Mouse (Mus musculus) liver, embryonic 15.5 days (tissue): ENCODE data around the gene Zfp362. TPM values are rescaled to one million over a fixed set of nuclear protein-coding genes. Genes with fewer than 3 reads are reported as not detected.

ENCODE experiments used
- ATAC-seq: fragments of 200-750 bp; cut with Nextera tagmentation; 2 replicates; pipeline ENCODE4 v1.8.0; 2017; ENCODE audit warnings: moderate number of reproducible peaks, mild to moderate bottlenecking, moderate library complexity; ENCODE audit not compliant: insufficient read depth
- H3K27ac ChIP-seq: fragments of 300-500 bp; sonication (generic); replicated peaks from 2 replicates; pipeline ENCODE4 v1.5.1; 2015; ENCODE audit warnings: mild to moderate bottlenecking, inconsistent platforms
- H3K27me3 ChIP-seq: fragments of 300-500 bp; sonication (generic); 2 replicates; pipeline ENCODE4 v1.6.1; 2015; ENCODE audit warnings: mild to moderate bottlenecking, inconsistent platforms
- H3K36me3 ChIP-seq: fragments of 300-500 bp; sonication (generic); replicated peaks from 2 replicates; pipeline ENCODE4 v1.6.1; 2015; ENCODE audit warnings: moderate library complexity, mild to moderate bottlenecking, inconsistent platforms
- H3K4me1 ChIP-seq: fragments of 300-500 bp; sonication (generic); replicated peaks from 2 replicates; pipeline ENCODE4 v1.6.1; 2015; ENCODE audit warnings: inconsistent platforms
- H3K4me2 ChIP-seq: fragments of 300-500 bp; sonication (generic); 2 replicates; pipeline ENCODE4 v1.6.1; 2015; ENCODE audit warnings: moderate library complexity, mild to moderate bottlenecking, inconsistent platforms
- H3K4me3 ChIP-seq: fragments of 300-500 bp; sonication (generic); replicated peaks from 2 replicates; pipeline ENCODE4 v1.5.1; 2015; ENCODE audit warnings: mild to moderate bottlenecking, inconsistent platforms
- H3K9ac ChIP-seq: fragments of 300-500 bp; sonication (generic); 2 replicates; pipeline ENCODE4 v1.6.1; 2015; ENCODE audit warnings: moderate library complexity, mild to moderate bottlenecking, inconsistent platforms
- H3K9me3 ChIP-seq: fragments of 300-500 bp; sonication (generic); replicated peaks from 2 replicates; pipeline ENCODE4 v1.6.1; 2016; ENCODE audit warnings: inconsistent platforms
- WGBS: fragments of 180-500 bp; shearing (Covaris S2); methylation state at CpG from one replicate; pipeline ENCODE4 v1.1.7; 2015; ENCODE audit warnings: mixed read lengths; ENCODE audit not compliant: insufficient replicate concordance; 5-methylcytosine and 5-hydroxymethylcytosine counted together
- polyA plus RNA-seq: library from polyadenylated mRNA; unstranded; fragments of >200 nt; fragmentation: Nextera tagmentation; extraction: Ambion mirVana; gene quantifications from 2 replicates; pipeline ENCODE4 v1.2.1, GENCODE M21; 2015

Gene Zfp362
- polyA plus RNA-seq, 1 experiment from 2014 or later = 6.5 TPM

GRCm38 (mm10) chr4:128737825-128738610 is 67.8 kb downstream of the Zfp362 start:
- Histone ChIP-seq H3K4me3 (no peak overlapping the region), H3K9ac (no peak overlapping the region), H3K27me3 (no peaks in the 10 kb centered on the region), H3K36me3 (peaks cover 7% of the 10 kb centered on the region; the same call in 1 of the 2 replicates), H3K4me1 (peaks cover 46% of the 10 kb centered on the region), H3K27ac (no peak overlapping the region), H3K4me2 (no peak overlapping the region), H3K9me3 (no peaks in the 10 kb centered on the region)
- no peak for ATAC-seq
- WGBS = 76% methylated on average over 14 of the region's 14 CpGs

GRCm38 (mm10) chr4:128737137-128737589 is 68.7 kb downstream of the Zfp362 start:
- 79% methylated on average over 6 of the region's 6 CpGs for WGBS
- no peak overlapping the region for H3K4me2 ChIP-seq
- no peak overlapping the region for H3K27ac ChIP-seq
- no peak overlapping the region for H3K9ac ChIP-seq
- H3K36me3 ChIP-seq = peaks cover 7% of the 10 kb centered on the region; the same call in 1 of the 2 replicates
- no peak for ATAC-seq
- peaks cover 49% of the 10 kb centered on the region for H3K4me1 ChIP-seq
- H3K27me3 ChIP-seq = no peaks in the 10 kb centered on the region
- no peak overlapping the region for H3K4me3 ChIP-seq
- no peaks in the 10 kb centered on the region for H3K9me3 ChIP-seq

GRCm38 (mm10) chr4:128734721-128735671 is 70.8 kb downstream of the Zfp362 start:
- Histone ChIP-seq H3K27me3 (no peaks in the 10 kb centered on the region), H3K9ac (peak overlapping the region; percentile 6; the same call in 1 of the 2 replicates), H3K4me3 (no peak overlapping the region), H3K4me2 (no peak overlapping the region), H3K9me3 (no peaks in the 10 kb centered on the region), H3K4me1 (peaks cover 60% of the 10 kb centered on the region), H3K27ac (no peak overlapping the region), H3K36me3 (peaks cover 12% of the 10 kb centered on the region; the same call in 1 of the 2 replicates)
- 75% methylated on average over 18 of the region's 18 CpGs for WGBS
- no peak for ATAC-seq

- Histone ChIP-seq H3K27ac (peak overlapping the region; percentile 35), H3K9ac (peak overlapping the region; percentile 6; the same call in 1 of the 2 replicates), H3K9me3 (no peaks in the 10 kb centered on the region), H3K27me3 (no peaks in the 10 kb centered on the region), H3K36me3 (peaks cover 12% of the 10 kb centered on the region; the same call in 1 of the 2 replicates), H3K4me1 (peaks cover 67% of the 10 kb centered on the region), H3K4me2 (no peak overlapping the region), H3K4me3 (no peak overlapping the region)
- WGBS = 54% methylated on average over 5 of the region's 5 CpGs
- ATAC-seq = peak; percentile 82
These were observed 71.6 kb downstream of the Zfp362 start for GRCm38 (mm10) chr4:128734217-128734616.

- H3K9me3 ChIP-seq = no peaks in the 10 kb centered on the region
- H3K4me2 ChIP-seq = no peak overlapping the region
- peaks cover 12% of the 10 kb centered on the region; the same call in 1 of the 2 replicates for H3K36me3 ChIP-seq
- 48% methylated on average over 6 of the region's 6 CpGs for WGBS
- no peak; the same call in 1 of the 2 replicates for ATAC-seq
- no peak overlapping the region for H3K9ac ChIP-seq
- H3K27ac ChIP-seq = 0 out of 2 replicates have a peak overlapping the region, but pooled peaks have one; percentile 10
- peaks cover 75% of the 10 kb centered on the region for H3K4me1 ChIP-seq
- no peak overlapping the region for H3K4me3 ChIP-seq
- H3K27me3 ChIP-seq = no peaks in the 10 kb centered on the region
These were observed 72.3 kb downstream of the Zfp362 start for GRCm38 (mm10) chr4:128733496-128733895.

GRCm38 (mm10) chr4:128732794-128733193 is 73.1 kb downstream of the Zfp362 start:
- peaks cover 12% of the 10 kb centered on the region; the same call in 1 of the 2 replicates for H3K36me3 ChIP-seq

GRCm38 (mm10) chr4:128730271-128730670 is 75.6 kb downstream of the Zfp362 start:
- Histone ChIP-seq H3K4me3 (no peak overlapping the region), H3K36me3 (peaks cover 6% of the 10 kb centered on the region; the same call in 1 of the 2 replicates), H3K4me2 (peak overlapping the region; percentile 90), H3K27ac (0 out of 2 replicates have a peak overlapping the region, but pooled peaks have one; percentile 35), H3K9ac (0 out of 2 replicates have a peak overlapping the region, but pooled peaks have one; percentile 96), H3K27me3 (peaks cover 4% of the 10 kb centered on the region; the same call in 1 of the 2 replicates), H3K4me1 (peaks cover 68% of the 10 kb centered on the region), H3K9me3 (no peaks in the 10 kb centered on the region)
- no peak for ATAC-seq
- WGBS = 79% methylated on average over 6 of the region's 6 CpGs

More at GRCm38 (mm10) chr4:128732794-128733193, 73.1 kb downstream of the Zfp362 start:
- Histone ChIP-seq H3K4me2 (no peak overlapping the region), H3K27ac (no peak overlapping the region), H3K4me1 (peaks cover 75% of the 10 kb centered on the region), H3K27me3 (no peaks in the 10 kb centered on the region), H3K9me3 (no peaks in the 10 kb centered on the region), H3K9ac (no peak overlapping the region), H3K4me3 (no peak overlapping the region)
- 47% methylated on average over 5 of the region's 5 CpGs for WGBS
- no peak for ATAC-seq

GRCm38 (mm10) chr4:128729709-128730037 is 76.2 kb downstream of the Zfp362 start:
- peak overlapping the region; percentile 35; the same call in 1 of the 2 replicates for H3K27ac ChIP-seq
- ATAC-seq = no peak
- H3K9ac ChIP-seq = peak overlapping the region; percentile 96; the same call in 1 of the 2 replicates
- WGBS = 29% methylated on average over 5 of the region's 5 CpGs
- no peaks in the 10 kb centered on the region for H3K9me3 ChIP-seq
- H3K4me3 ChIP-seq = peak overlapping the region; percentile 92
- H3K4me1 ChIP-seq = peaks cover 62% of the 10 kb centered on the region
- H3K27me3 ChIP-seq = peaks cover 4% of the 10 kb centered on the region; the same call in 1 of the 2 replicates
- peak overlapping the region; percentile 90 for H3K4me2 ChIP-seq
- peaks cover 6% of the 10 kb centered on the region; the same call in 1 of the 2 replicates for H3K36me3 ChIP-seq

- WGBS = 31% methylated on average over 15 of the region's 15 CpGs
- ATAC-seq = no peak
- Histone ChIP-seq H3K9me3 (no peaks in the 10 kb centered on the region), H3K4me3 (peak overlapping the region; percentile 92), H3K4me1 (peaks cover 57% of the 10 kb centered on the region), H3K9ac (peak overlapping the region; percentile 96; the same call in 1 of the 2 replicates), H3K27ac (peak overlapping the region; percentile 35; the same call in 1 of the 2 replicates), H3K36me3 (peaks cover 6% of the 10 kb centered on the region; the same call in 1 of the 2 replicates), H3K4me2 (peak overlapping the region; percentile 90), H3K27me3 (peaks cover 4% of the 10 kb centered on the region; the same call in 1 of the 2 replicates)
These were observed 76.7 kb downstream of the Zfp362 start for GRCm38 (mm10) chr4:128729033-128729708.

GRCm38 (mm10) chr4:128728431-128728851 is 77.4 kb downstream of the Zfp362 start:
- Histone ChIP-seq H3K27me3 (peaks cover 4% of the 10 kb centered on the region; the same call in 1 of the 2 replicates), H3K36me3 (peaks cover 6% of the 10 kb centered on the region; the same call in 1 of the 2 replicates), H3K4me2 (peak overlapping the region; percentile 90), H3K27ac (peak overlapping the region; percentile 94), H3K4me3 (peak overlapping the region; percentile 92), H3K9ac (peak overlapping the region; percentile 96), H3K9me3 (no peaks in the 10 kb centered on the region), H3K4me1 (peaks cover 50% of the 10 kb centered on the region)
- WGBS = 2% methylated on average over 5 of the region's 5 CpGs
- ATAC-seq = no peak
